Mouse (Mus musculus) layer of hippocampus, adult 9-10 months (tissue): ENCODE measurements around the gene Psmd6.

Experiments
- DNase-seq: peaks from one replicate; pipeline ENCODE4 v3.0.0; 2022; ENCODE audit warnings: low spot score

The Psmd6 gene

DNA sequence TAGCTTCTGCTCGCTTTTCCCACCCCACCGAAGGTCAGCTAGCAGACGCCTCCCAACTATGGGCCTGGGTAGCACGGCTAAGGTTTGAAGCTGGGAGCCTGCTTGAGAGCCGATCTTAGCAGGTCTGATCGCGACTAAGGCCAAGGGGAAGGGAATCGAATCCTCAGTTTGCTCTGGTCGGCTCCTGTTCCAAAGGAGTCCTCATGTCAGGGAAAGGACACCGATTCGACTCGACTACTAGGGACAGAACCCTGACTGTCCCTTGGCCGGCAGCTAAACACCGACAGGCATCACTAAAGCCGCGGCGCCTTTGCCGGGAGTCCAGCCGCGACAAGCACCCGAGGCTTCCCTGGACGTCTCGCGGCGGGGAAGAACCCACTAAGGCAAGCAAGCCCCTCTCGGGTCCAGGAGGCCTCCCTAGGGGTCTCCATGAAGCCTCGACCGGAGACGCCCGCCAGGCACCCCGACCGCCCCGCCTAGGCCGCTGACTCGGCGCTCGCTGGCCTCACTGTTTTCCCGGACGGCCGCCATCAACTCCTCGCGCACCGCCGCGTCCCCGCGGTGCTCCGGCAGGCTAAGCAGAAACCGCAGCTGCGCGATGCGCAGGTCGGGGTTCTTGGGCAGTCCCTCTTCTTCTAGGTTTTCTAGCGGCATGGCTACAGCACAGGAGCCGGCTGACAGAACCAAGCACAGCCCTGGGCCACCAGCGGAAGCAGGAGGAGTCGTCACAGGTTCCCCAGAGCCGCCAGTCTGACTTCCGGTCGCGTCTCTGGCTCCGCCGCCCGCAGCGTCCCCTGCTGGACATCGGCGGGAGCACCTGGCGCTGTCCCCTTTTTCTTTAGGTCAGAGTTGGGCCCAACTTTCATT is at the start of gene Psmd6:
TSS of gene Psmd6 (minus strand) at position 755 of the 867 bp plus-strand sequence.
- peak; percentile 82 for DNase-seq

DNA sequence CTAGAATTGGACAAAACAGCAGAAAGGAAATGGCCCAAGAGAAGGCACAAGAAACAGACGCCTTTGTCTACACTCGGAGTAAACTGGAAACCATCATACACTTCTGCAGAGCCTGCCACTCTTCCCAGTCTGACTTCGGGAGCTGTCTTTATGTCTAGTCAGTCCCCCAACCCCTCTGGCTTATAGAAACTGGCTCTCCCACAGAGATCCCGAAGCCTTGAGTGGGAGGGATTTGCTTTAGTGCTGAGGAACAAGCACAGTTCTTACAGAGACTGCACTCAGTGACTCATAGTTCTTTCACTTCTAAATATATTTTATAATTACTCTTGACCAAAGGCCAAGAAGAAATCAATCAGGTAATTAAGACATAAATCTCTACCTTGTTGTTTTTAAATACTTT is 10.1 kb downstream of the Psmd6 start:
- no peak for DNase-seq

DNA sequence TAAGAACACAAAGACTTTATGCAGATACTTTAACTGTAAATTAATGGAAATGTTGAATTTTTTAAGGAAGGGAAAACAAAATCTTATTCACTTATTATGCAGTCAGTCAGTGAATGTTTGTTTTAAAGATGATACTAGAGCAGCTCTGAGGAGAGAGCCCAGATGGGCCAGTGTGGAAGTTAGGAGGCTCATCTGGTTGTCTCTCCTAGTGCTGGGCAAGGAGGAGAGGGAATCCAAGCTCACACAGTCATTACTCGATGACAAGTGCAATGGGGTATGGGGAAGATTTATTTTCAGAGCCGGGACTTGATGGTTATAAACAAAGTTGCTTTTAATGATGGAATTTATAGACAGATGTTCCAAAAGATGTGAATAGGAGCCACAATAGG is 15.9 kb downstream of the Psmd6 start:
- DNase-seq = no peak

GRCm38 (mm10) chr14:14104213-14104929 is 16.4 kb downstream of the Psmd6 start:
- DNase-seq = no peak

DNA sequence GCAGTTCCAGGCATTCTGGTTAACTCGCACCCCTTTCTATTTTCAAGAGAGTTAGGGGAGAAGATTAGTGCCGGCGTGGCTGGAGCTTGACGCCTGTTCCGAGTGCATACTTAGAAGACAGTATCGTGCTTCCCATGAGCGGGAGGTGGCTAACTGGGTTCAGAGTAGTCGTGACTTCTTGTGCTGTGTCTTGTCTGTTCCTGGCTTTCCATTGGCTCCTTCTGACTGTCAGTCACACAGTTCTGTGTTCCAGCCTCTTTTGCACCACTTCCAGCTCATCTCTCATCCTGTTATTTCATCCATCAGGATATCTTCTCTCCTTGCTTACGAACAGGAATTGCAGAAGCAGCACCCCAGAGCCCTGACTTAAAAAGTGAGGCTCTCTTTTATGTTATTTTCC is 19.5 kb downstream of the Psmd6 start:
- no peak for DNase-seq

- no peak for DNase-seq
Observed at GRCm38 (mm10) chr14:14100773-14101280, 20.0 kb downstream of the Psmd6 start.

- peak; percentile 89 for DNase-seq
Observed at GRCm38 (mm10) chr14:14098330-14098980, 22.3 kb downstream of the Psmd6 start.

DNA sequence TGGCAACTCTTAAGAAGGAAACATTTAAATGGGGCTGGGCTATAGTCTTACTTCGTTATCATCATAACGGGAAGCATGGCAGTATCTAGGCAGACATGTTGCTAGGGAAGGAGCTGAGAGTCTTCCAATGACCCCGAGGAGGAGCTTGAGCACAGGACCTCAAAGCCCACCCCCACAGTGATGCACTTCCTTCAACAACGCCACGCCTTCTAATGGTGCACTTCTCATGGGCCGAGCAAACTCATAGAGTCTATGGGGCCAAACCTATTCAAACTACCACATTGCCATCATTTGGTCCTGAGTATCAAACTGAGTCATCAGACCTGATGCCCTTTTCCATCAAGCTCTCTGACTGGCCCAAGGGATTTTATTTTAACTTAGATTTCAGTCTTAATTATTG is 30.2 kb downstream of the Psmd6 start:
- DNase-seq = no peak

DNA sequence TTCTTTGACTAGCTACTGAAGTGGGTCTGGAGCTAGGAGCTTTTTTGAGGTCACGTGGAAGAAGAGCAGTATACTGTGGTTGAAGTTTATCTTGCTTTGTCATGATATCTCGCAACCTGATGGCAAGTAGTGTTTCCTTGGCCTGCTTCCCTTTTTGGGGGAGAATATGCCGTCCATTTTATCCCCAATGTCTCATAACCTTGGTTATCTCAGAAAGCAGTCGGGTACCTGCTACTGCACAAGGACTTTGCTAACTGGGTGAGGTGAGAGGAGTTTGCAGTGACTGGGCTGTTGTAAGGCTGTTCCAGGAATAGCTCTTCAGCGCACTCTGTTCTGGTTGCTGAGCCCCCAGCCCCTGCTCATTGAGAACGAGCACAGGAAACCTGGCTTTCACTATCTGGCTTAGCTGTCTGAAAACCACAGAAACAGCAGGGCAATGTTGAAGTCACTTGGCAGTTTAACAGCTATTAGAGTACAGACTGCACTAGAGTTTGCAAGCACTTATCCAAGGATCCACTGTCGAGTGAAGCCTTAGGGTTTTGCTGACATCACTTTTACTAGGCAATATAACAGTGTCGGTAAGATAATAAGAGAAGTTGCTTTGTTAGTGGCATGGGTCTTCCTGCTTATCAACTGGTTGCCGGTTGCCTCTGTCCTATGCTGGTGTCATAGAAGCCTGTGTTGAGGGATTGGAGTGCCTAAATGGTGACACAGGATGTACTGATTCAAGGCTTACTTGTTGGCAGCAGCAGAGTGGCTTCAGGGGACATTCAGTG is 32.6 kb downstream of the Psmd6 start:
- DNase-seq = no peak

DNA sequence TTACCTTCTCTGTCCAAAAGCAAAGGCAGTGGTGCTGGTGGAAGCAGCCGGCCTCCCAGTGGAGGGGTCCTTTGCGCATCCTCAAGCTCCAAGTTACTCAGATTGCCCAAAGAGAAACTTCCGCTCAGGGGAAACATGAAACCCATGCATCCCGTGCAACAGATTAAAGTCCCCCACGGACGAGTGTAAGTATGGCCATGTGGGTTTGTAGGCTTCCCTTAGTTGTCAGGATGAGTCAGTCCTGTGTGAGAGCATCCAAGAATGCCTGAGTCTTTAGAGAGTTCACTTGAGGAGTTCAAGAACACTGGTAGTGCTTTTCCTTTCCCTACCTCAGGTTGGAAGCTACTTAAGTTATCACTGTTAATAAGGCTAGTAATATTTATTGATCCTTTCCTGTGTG is 33.4 kb downstream of the Psmd6 start:
- DNase-seq = no peak

DNA sequence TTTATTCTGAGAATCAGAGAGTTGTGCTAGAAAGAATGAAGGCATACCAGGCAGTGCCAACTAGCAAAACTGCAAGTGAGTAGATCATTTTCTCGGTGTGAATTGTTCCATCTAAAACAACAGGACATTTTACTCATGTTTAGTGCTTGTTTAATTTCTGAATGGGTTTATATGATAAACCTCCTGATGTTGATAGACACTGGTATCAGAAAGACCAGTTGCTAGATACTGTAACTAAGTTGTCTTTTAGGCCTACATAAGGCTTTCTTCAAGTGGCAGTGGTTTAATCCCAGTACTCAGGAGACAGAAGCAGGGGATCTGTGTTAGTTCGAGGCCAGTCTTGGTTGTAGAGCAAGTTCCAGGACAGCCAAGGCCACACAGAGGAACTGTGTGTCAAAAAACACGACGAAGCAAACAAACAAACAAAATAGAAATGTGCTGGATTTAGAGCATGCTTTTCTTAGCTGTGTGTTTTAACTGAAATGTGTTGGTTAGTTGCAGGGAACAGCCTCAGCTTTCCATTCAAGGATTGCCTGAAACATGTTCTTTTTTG is 34.0 kb downstream of the Psmd6 start:
- DNase-seq = no peak

GRCm38 (mm10) chr14:14083811-14084210 is 37.0 kb downstream of the Psmd6 start:
- no peak for DNase-seq

GRCm38 (mm10) chr14:14080604-14081194 is 40.1 kb downstream of the Psmd6 start:
- DNase-seq = no peak

- DNase-seq = no peak
Observed at GRCm38 (mm10) chr14:14071456-14071855, 49.3 kb downstream of the Psmd6 start.

DNA sequence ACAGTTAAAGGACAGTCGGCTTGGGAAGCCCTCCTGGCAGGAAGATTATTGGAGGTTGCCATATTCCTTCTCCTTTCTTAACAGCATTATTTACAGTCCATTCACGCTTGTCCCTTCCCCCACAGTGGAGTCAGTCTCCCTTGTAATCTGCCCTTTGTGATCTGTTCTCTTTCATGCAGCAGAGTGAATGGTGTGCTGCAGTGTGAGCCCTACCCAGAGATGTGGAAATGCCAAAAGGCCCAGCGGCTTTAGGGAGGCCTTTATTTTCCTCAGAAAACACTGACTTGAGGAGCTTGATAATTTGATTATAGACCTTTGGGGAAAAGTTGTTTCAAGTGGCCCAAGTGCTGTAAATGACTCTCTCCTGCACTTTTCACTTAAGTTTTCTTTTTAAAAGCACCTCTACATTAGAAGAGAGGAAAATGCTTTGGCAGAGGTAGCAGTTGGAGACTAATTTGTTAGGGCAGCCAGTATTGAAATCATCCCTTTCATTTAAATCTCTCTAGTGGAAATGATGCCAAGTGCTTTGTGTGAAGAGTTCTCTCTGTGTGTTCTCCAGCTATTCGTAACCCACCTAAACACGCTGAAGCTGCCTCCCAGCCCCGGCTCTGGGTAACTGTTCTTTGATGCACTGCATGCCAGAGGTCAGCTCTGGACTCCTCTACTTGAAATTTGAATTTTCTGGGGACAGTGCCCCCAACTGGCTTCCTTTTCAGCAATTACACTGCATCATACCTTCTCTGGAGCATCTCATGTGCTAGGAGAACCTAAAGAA is 50.1 kb downstream of the Psmd6 start:
- no peak for DNase-seq

DNA sequence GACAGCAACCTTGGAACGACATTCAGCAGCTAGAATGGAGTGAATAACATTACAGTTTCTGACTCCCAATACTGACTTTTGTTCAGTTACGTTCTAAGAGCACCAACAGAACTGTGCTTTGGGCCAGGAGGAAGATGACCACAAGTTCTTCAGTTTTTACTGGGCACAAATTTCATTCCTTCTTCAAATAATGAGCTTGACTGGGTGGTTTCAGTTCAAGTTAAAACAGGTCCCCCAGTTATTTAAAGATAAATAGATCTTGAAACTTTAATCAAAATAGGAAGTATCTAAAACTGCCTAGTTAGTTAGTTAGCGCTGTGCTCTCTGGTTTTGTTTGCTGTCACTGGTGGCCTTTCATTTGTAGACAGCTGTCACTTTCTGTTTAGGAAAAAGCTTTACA is 52.2 kb downstream of the Psmd6 start:
- DNase-seq = no peak

DNA sequence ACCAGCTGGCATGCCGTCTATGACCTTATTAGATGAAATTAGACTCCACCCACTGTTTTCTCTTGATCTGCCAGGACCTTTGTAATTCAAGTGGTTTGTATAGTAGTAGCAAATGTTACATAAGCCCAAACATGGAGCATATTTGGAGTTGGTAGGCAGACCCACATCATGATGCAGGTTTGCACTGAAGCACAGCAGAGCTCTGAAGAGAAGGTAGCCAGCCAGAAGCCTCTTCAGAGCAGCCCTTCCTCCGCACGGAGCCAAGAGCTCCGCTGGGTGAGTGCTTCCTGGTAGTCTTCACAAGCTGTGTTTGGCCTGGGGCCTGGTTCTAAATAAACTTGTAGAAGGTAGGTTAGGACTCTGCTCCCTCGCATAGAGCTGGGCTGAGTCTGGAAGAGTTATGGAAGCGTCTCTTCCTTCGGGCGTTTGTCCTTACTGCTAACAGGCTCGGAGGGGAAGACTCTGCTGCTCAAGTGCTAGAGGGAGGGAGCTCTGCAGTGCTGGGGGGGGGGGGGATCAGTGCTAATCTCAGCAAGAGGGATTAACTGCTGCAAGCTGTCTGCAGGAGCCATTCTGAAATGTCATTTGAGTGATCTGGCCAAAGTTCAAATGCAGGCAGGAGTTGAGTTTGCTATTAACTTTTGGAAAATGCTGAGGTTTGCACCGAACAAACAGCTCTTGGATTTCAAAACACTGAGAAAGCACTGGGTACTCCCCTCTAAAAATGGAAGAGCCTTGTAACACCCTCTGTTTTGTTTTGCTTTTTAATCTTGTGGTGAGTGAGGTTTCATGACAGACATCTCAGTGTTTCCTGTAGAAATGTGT is 52.9 kb downstream of the Psmd6 start:
- no peak for DNase-seq

- no peak for DNase-seq
Observed at GRCm38 (mm10) chr14:14066241-14066640, 54.5 kb downstream of the Psmd6 start.

DNA sequence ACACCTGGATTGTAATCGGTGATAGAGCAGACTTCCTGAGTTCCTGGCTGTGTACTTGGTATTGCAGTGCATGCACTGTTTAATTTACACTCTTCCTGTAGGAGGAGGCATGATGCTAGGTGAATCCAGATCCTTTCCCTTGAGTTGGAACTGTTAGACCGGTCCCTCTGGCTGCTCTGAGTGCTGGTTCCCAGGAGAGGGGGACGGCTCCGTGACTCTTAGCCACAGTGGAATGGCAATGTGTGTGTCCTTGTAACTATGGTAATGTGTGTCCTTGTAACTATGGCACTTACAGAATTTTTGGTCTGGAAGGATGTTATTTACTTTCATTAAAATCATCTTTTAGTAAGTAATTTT is 55.7 kb downstream of the Psmd6 start:
- no peak for DNase-seq
